Mouse (Mus musculus) embryo, embryonic 11.5 days (tissue): ENCODE measurements around the gene Galnt18.

Experiments used
- DNase-seq: peaks from one replicate; pipeline ENCODE4 v3.0.0-alpha.2; 2012; ENCODE audit warnings: low read depth, low spot score

Gene Galnt18

DNA sequence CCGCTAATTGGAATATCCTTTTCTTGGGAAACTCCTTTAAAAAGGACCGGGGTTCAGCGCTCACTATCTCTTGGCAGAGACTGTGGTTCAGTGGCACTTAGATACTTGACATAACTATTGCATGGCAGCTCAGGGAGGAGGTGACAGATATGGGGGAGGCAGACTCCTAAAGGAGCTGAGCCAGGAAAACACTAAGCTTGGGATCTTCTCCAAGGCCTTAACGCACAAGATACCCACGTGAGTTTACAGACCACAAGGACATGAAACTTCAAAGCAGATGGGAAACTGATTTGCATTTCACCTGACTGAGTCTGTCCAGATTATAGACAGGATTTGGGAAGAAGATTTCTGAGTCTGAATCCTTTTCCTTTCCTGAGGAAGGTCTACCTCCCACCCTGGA lies 141.3 kb downstream of the Galnt18 start:
- no peak for DNase-seq

DNA sequence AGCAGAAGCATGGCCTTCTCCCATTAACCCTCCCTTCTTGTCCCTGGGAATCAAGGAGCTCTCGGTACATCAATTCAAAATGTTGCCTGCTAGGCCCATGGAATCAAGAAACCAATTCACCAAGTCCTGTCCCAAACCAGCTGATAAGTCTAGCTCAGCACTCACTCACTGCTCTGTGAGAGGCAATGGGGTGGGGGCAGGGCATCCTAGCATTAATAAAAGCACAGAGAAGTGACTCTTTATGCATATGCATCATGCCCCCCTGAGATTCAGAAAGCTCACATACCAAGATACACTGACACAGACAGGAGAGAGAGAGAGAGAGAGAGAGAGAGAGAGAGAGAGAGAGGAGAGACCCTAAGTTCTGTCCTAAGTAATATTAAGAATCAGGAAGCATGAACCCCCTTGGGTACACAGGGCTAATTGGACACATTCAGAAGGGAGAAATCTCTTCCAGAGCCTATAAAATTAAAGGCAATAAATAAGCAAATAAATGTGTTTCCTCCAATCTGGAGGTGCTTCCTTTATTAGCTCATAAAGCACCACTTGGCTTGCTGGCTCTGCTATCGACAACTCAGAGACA lies 141.8 kb downstream of the Galnt18 start:
- no peak for DNase-seq

DNA sequence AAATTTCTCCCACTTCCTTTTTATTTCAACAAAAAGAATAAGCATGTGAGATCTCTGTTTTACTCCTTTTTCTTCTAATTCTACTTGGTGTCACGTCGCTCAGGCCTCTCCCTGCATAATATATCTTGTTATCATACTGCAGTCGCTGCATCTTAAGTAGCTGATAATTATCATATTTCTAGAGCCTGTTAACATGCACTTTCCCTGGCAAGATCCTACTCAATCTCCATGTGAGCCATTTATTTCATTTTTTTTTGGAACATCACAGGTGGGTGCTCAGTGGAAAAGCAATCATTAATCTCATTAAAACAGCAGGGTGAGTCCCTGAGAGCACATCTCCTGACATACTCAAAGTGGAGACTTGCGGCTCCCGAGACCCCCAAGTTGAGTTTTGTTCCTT lies 143.3 kb downstream of the Galnt18 start:
- no peak for DNase-seq

DNA sequence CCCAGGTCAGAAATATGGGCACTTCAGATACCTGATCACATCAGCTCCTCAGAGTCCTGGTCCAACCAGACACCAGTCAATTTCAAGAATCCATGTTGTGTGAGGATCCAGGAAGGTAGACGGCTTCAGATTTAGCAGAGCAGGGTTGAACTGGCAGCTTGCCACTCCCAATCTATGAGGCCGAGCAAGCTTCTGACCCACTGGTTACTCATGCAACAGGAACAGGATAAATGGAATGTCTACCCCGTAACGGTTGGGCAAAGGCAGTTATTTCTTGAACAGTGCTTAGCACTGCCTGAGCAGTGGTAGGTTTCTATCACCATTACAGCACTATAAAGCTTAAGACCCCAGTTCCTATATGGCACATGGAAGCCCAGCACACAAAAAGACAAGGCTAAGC lies 148.5 kb downstream of the Galnt18 start:
- DNase-seq, result no peak

DNA sequence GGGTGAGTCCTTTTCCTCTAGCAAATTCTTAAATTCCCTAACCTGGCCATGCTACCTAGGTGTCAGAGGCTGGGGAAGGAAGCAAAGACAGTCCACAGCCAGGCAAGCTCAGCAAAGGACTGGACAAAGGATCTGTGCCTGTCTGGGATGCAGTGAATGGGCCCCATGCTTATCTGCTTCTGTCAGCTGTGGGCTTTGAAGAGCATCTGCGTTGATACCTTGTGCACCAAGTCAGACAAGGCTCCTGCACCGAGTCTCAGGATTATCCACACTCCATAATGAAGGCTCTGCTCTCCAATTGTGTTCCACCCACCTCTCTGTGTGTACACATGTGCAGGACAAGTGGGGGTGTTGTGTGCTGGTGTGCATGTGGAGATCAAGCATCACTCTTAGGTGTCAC lies 153.5 kb downstream of the Galnt18 start:
- no peak for DNase-seq

DNA sequence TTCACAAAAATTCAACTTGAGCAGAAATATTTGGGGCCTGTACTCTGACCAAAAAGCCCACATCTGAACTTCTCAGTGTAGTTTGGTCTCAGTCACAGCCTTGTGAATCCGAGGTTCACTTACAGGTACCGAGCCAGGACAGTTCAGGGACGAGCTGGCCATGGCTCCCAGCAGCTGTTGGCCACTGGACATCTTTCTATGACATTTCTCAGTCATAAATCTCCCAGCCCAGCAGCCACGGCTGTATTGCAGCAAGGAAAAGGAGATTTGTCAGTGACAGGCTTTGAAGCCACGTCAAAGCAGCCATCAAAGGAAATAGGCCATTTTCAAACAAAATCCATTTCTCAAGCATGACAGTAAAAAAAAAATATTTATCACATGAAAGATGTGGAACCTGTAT lies 154.0 kb downstream of the Galnt18 start:
- no peak for DNase-seq

DNA sequence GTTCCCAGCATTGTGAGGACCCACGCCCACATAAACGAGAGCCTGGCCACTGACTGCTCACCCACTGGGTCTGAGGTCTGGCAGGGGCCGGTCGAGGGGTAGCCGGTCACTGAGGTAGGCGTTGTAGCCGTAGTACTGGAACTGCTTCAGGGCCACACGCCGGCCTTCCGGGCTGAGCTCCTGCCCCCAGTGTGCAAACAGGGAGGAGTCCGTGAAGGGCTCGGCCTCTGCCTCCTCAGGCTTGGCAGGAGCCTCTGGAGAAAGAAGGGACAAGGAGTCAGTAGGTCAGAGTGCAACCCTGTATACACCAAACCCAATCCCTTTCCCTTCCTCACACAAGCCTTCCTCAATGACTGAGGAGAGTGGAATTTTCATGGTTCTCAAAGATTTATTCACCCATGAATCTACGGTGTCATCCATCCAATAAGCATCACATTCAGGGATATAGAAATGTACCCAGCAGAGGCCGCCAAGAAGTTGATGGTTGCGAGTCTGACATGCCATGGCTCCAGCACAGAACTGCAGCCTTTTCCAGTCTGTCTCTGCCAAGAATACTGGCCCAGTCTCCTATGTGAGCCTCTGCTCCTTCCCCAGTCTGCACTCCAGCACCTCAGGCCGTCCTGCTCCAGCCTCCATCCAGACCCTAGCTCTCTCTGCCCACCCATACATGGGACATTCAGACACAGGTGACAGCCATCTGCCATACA lies 163.4 kb downstream of the Galnt18 start:
- DNase-seq, result no peak

DNA sequence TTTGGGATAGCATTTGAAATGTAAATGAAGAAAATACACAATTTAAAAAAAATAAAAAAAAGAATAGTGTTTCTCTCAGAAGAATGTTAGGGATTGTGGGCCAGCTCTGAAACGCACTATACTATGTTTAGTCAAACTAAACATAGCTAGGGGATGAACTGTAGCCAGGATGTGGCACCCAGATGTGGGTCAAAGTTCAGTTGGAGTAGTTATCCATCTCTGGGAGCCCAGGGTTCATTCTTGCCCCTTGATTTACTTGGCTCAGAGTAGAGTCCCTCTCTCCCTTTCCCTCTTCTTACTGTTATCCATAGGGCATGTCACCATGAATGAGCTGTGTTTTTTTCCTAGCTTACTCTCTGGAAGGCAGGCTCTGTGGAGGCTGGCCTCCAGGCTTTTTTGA lies 165.3 kb downstream of the Galnt18 start:
- DNase-seq, result no peak

DNA sequence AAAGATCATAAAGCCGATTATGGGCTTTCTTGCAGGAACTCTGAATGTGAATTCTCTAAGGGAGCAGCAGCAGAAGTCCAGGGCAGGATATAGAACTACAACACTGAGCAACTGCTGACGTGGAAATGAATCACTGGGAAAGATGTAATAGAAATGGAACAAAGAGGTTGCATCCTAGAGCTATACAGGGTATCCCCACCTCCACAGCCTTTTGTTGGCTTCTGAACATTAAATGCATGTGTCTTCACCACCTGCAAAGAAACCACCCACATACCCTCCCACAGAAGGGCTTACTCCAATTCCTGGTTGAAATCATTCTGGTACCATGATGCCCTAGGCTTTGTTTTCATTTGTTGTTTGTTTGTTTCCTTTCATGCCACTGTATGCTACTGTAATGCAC lies 172.3 kb downstream of the Galnt18 start:
- DNase-seq, result no peak

DNA sequence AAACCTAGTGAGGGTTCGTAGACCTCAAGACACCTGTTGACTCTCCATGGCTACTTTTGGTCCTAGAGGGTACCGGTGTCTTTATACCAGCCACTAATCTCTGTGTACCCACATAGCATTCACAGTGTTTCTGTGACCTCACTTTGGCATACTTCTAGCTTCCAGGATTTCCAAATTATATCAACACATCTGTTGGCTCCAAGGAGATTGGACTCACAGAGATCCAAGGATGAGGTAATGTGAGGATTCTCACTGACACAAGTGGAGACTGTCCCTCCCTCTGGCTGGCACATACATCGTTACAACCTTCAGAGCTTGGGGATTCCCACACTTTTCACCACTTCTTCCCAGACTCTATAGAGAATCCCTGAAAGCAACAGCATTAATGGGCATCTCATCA lies 173.7 kb downstream of the Galnt18 start:
- DNase-seq, result no peak

DNA sequence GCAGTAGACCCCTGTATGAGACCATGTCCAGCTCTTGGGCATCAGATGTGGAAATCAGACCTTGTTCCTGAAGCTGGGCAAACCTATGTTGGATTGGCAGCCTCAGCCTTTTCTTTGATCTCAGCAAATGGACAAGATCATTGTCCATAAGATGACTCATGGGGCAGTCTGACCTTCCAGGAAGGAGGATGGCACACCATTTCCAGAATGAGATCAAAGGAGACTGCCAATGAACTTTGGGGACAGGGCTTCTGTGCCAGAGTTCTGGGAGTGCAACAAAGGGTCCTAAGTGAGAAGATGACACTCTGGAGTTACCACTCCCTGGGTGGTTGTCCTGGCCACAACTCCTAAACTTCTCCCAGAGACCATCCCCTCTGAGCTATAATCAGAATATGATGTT lies 174.1 kb downstream of the Galnt18 start:
- no peak for DNase-seq

DNA sequence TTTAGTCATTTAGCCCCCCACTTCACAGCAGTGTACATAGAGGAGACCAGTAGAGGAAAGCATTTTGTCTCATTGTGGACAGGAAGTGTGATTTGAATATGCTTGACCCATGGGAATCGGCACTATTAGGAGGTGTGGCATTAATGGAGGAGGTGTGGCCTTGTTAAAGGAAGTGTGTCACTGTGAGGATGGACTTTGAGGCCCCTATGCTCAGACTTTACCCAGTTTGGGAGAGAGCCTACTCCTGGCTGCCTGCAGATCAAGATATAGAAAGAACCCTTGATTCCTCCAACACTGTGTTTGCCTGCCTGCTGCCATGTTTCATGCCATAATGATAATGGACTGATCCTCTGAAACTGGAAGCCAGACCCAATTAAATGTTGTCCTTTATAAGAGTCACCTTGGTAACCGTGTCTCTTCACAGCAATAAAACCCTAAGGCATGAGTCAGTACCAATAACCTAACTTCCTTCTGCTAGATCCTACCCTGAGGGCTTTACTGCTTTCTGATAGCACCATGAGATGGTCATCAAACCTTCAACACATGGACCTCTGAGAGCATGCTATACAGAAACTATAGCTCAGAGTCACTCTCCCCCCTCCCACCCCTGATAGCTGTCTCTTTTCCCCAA lies 175.1 kb downstream of the Galnt18 start:
- DNase-seq, result no peak

DNA sequence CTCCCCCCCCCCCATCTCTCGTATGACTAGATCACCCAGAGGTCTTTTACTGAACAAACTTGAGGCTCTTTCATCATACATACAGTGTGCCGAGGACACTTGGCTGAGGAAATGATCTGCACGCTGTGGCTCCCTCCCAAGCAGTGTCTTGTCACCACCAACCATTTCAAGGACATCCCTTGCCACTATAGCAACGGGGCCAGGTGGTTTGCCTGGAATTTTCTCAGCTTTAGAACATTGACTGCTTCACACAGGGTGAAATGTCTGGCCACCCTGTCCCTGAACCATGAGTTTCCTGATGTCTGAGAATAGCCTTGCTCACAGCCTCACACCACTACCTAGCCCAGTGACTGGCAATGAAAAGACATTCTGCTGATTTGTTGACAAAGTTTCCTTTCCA lies 176.6 kb downstream of the Galnt18 start:
- no peak for DNase-seq

DNA sequence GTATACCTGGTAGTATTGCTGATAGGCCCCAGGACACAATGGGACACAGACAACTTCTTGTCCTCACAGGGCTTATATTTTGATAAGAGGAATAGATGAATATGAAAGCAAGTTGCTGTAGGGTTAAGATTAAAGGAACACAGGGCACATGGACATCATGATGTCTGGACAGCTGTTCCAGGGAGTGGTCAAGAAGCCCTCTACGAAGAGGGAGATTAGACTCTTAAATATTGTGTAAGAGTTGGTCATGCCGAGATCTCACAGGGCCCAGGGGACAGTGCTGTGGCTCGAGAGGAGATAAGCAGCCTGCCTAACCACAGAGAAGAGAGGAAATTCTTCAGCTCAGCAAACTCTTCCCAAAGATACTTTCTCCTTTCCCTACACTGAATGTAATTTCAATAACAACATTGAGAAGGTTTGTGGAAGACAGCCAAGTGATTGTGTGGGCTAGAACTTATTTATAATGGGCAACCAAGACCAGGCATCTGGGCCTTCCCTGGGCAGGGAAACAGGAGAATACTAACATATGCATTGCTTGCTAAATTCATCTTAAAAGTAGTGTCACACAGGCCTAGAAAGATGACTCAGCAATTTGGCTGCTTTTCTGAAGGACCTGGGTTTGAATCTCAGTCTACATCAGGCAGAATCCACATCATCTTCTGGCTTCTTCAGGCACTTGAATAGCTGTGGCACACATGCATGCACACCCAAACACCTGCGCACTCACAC lies 178.3 kb downstream of the Galnt18 start:
- no peak for DNase-seq

DNA sequence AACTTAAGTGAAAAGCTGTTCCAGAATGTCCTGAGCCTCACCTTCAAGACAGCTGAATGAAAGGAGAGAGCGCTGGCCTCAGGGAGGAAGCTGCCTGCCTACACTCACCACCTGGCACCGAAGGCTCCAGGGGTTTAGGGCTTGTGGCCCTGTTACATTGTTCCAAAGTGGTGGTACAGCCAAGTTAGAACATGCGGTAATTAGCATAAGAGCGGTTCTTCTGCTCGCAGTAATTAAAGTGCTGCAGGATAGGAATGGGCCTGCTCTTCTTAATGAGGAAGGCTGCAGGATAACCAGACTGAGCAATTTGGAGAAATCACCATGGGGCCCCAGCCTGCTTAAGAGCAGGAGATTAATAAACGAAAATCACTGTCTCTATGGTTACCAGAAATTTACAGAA lies 179.0 kb downstream of the Galnt18 start:
- DNase-seq, result no peak

DNA sequence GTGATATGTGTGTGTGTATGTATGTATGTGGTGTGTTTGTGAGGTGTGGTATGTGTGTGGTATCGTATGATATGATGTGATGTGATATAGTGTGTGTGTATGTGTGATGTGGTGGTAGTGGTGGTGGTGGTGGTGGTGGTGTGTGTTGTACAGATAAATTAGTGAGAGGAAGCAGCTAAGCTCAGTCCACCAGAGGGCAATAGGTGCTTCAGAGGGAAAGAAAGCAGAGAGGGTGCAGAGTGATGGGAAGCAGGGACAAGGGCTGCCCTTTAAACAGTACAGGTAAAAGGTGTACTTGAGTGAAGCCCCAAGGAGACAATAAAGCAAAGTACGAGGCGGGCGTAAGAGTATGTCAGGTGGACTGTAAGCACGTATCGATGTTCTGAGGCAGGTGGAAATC lies 186.1 kb downstream of the Galnt18 start:
- DNase-seq, result no peak

DNA sequence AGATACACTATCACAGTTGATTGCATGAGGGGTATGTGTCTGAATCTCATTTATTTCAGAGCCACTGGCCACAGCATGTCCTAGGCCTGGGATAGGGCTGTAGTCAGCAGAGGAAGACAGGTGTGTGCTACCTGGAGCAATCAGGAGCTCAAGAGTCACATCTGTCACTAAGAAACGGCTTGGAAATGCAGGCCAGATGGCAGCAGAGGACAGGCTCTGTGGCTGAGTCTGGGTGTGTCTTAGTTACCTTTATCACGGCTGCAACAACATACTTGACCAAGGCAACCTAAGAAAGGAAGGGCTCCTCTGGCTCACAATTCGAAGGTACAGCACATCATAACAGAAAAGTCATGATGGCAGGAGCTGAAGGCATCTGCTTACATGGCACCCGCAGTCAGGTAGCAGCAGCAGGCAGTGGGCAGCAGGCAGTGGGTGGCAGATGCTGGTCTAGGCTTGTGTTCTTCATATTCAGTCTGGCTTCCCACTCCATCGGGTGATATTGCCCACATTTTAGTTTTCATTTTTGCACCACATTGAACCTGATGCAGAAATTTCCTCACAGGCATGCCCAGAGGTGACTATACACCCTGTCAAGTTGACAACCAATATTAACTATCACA lies 190.2 kb downstream of the Galnt18 start:
- DNase-seq, result no peak

DNA sequence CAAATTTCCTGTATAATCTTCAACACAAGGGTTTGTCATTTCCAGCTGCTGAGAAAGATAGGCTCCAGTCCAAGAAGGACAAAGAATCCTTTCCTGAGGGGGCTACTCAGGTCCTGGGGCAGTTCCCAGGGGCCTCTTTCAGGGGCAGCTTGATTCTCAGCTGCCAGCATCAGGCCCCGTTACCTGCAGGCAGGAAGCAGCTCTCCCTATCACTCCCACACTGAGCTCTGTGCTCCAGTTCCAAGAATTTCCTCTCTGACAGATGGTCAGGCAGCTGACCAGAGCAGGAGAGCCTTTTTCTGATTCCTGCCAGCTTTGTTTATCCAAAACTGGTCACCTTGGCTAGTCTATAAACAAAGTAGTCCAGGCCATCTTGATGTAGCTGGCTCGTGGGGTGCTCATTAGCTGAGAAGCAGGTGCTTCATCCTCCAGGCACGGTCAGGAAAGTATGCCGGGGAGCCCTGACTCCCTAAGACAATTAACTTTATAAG lies 191.4 kb downstream of the Galnt18 start:
- no peak for DNase-seq

DNA sequence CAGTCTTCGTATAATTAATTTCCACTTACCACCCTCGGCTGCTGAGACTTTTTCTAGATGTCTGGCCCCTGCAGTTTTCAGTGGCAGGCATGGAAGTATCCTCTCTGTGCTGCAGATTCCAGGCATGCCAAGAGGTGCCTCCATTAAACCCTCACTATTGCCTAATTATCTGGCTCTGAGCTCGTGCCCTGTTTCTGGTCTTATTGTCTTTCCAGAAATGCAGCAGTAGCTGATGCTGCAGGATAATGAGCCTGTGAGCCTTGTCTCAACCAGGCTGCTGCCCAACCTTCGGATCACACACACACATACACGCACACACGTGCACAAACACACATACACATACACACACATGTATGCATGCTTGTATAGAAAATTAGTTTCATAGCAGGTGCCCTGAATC lies 199.2 kb downstream of the Galnt18 start:
- DNase-seq, result no peak

DNA sequence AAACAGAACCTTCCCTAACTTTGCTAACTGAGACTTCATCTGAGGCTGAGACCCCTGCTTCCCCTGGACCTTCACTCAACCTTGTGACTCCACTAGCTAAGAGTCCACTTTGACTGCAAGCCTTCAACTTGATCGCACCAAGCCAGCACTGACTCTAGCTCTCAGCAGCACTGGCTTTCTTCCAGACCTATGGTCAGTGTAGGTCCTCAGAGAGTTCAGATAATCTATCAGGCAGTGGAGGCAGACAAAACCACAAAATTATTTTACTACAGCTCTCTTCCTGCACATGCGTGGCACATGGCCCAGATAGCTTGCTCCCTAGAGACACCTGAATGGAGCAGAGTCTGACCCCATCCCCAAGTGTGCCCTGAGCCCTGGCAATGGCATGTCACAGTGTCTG lies 204.7 kb downstream of the Galnt18 start:
- DNase-seq, result no peak

DNA sequence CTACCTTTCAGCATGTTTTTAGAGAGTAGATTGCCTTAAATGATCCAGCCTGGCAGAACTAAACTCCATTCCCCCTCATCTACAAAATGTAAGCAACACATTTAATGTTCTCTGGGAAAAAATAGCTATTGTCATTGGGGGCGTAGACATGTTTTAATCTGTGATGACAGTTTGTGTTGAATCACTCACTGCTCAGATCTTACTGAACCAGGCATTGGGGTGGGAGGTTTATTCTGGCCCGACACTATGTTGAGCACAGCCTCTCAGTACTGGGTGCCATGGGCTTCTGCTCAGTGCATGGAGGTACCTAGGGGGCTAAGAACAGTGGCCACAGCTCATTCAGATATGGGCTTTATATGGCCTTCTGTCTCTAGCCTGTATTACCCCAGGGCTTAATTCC lies 207.4 kb downstream of the Galnt18 start:
- DNase-seq, result no peak

DNA sequence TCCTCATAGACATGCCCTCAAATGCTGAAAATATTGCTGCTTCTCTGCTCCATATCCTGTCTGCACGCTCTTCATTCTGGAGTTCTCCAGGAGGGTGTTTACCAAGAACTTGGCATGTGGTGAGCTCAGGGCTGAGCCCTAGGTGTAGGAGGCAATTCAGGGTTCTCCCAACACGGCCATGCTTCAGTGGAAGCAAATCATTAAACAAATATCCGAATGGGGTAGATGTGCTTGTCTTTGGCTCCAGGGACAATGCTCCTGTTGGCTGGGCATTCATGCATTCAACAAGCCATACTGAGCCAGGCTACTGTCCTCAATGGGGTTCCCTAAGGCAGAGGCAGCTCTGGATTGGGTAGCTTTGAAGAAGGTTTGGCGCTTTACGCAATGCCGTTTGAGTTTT lies 212.9 kb downstream of the Galnt18 start:
- no peak for DNase-seq
